Mouse (Mus musculus) B cell, adult 2 months (primary cell): ENCODE measurements around the gene Gm18596.
"Not testable (repeated sequence)": the region's sequence is repeated elsewhere in the genome, so short reads cannot be mapped to it uniquely, and the experiment has no call there.

Source experiments
- DNase-seq, 2 experiments: peaks; one replicate each; pipeline ENCODE4 v3.0.0; 2022

The Gm18596 gene

GRCm38 (mm10) chr10:77741924-77742688, at the start of gene Gm18596:
Gene Gm18596, minus strand, starts transcription at chr10:77742638.
- DNase-seq, result not testable (repeated sequence)

GRCm38 (mm10) chr10:77788621-77789020, 46.2 kb upstream of the Gm18596 start:
- DNase-seq, result no peak

GRCm38 (mm10) chr10:77787876-77788275, 45.4 kb upstream of the Gm18596 start, which contains the start of gene Gm7137:
Gene Gm7137, minus strand, starts transcription at chr10:77788200.
- not testable (repeated sequence) for DNase-seq

GRCm38 (mm10) chr10:77783396-77783795, 41.0 kb upstream of the Gm18596 start:
- not testable (repeated sequence) for DNase-seq

- DNase-seq, result not testable (repeated sequence)
These were observed 40.0 kb upstream of the Gm18596 start, which contains the start of gene Gm3250 for GRCm38 (mm10) chr10:77782442-77782841. Gene Gm3250, minus strand, starts transcription at chr10:77782542.

- DNase-seq, result not testable (repeated sequence)
These were observed 34.4 kb upstream of the Gm18596 start, which contains the start of gene Gm7138 for GRCm38 (mm10) chr10:77776844-77777243. Gene Gm7138, minus strand, starts transcription at chr10:77776944.

GRCm38 (mm10) chr10:77772142-77772541, 29.7 kb upstream of the Gm18596 start:
- DNase-seq, result not testable (repeated sequence)

GRCm38 (mm10) chr10:77771225-77771624, 28.8 kb upstream of the Gm18596 start, which contains the start of gene Gm3238:
Gene Gm3238, minus strand, starts transcription at chr10:77771325.
- DNase-seq, result not testable (repeated sequence)

GRCm38 (mm10) chr10:77769727-77770126, 27.3 kb upstream of the Gm18596 start:
- no peak for DNase-seq

- DNase-seq, result not testable (repeated sequence)
These were observed 17.1 kb upstream of the Gm18596 start, which contains the start of gene Gm3233 for GRCm38 (mm10) chr10:77759582-77759981. Gene Gm3233, minus strand, starts transcription at chr10:77759682.

GRCm38 (mm10) chr10:77753448-77753847, 11.0 kb upstream of the Gm18596 start:
- no peak for DNase-seq

GRCm38 (mm10) chr10:77752312-77752711, 9.9 kb upstream of the Gm18596 start:
- not testable (repeated sequence) for DNase-seq

- DNase-seq, result not testable (repeated sequence)
These were observed 8.8 kb upstream of the Gm18596 start, which contains the start of gene Gm9736 for GRCm38 (mm10) chr10:77751254-77751653. Gene Gm9736, minus strand, starts transcription at chr10:77751354.

GRCm38 (mm10) chr10:77750686-77751085, 8.2 kb upstream of the Gm18596 start:
- not testable (repeated sequence) for DNase-seq

- DNase-seq, result no peak
These were observed 3.5 kb downstream of the Gm18596 start for GRCm38 (mm10) chr10:77738929-77739328.

- DNase-seq, result no peak
These were observed 6.5 kb downstream of the Gm18596 start for GRCm38 (mm10) chr10:77735928-77736327.

GRCm38 (mm10) chr10:77729241-77729640, 13.2 kb downstream of the Gm18596 start:
- DNase-seq, result peak; percentile 35 to 40

GRCm38 (mm10) chr10:77728280-77728679, 14.2 kb downstream of the Gm18596 start:
- no peak for DNase-seq

- DNase-seq, result no peak
These were observed 16.3 kb downstream of the Gm18596 start, which contains the start of gene Gm10100 for GRCm38 (mm10) chr10:77726186-77726585. Gene Gm10100, plus strand, starts transcription at chr10:77726486.

GRCm38 (mm10) chr10:77724855-77725254, 17.6 kb downstream of the Gm18596 start:
- DNase-seq, result no peak

- not testable (repeated sequence) for DNase-seq
These were observed 22.1 kb downstream of the Gm18596 start, which contains the start of gene Krtap12-1 for GRCm38 (mm10) chr10:77720299-77720698. Gene Krtap12-1, plus strand, starts transcription at chr10:77720599.

- DNase-seq, result no peak
These were observed 26.9 kb downstream of the Gm18596 start, which contains the start of gene Gm10142 for GRCm38 (mm10) chr10:77715507-77715906. Gene Gm10142, plus strand, starts transcription at chr10:77715807.

GRCm38 (mm10) chr10:77713734-77714133, 28.7 kb downstream of the Gm18596 start:
- DNase-seq, result no peak

- DNase-seq, result not testable (repeated sequence)
These were observed 31.3 kb downstream of the Gm18596 start, which contains the start of gene Gm10024 for GRCm38 (mm10) chr10:77711157-77711556. Gene Gm10024, plus strand, starts transcription at chr10:77711457.
